Mouse (Mus musculus): Measurements from ENCODE around the gene Tmem86a. TPM values are rescaled to one million over a fixed set of nuclear protein-coding genes. Genes with fewer than 3 reads are reported as not detected.

Tmem86a gene
- total RNA-seq, 1 experiment: 1.1 TPM

GRCm38 (mm10) chr7:47030517-47031193, 19.7 kb upstream of the Tmem86a start:
- no peak for DNase-seq (ENCODE audit: low read depth, low spot score)
- in situ Hi-C loops (cut with MboI; ENCODE audit: low sequenced_read_pairs in 2 of 2, unreplicated experiment in 2 of 2): loop anchor here in 1 of 2 experiments (10.0 kb wide), 1 partner anchor 114 kb away; no protein-coding TSS in a partner anchor
- H3K36me3 ChIP-seq (ENCODE audit: control insufficient read depth, insufficient read depth, low read length, poor library complexity, severe bottlenecking): no peaks in the 10 kb centered on the region
- no peak for TF ChIP-seq HCFC1 (IDR thresholded peaks at IDR 0.05; ENCODE audit: borderline replicate concordance, insufficient read depth, low read length)
- no peaks in the 10 kb centered on the region for H3K4me1 ChIP-seq (ENCODE audit: control insufficient read depth in 2 of 2, insufficient read depth in 2 of 2, low read length in 2 of 2, poor library complexity in 1 of 2)
- no peaks in the 10 kb centered on the region for H3K9me3 ChIP-seq (ENCODE audit: control insufficient read depth, insufficient read depth, low read depth, low read length)
- no peak overlapping the region for H3K9ac ChIP-seq (ENCODE audit: insufficient read depth, low read depth, low read length, poor library complexity, severe bottlenecking)
- no peak overlapping the region for H3K27ac ChIP-seq (ENCODE audit: insufficient read depth, low read depth, low read length, poor library complexity, severe bottlenecking)
- H3K4me3 ChIP-seq (ENCODE audit: insufficient read depth in 1 of 2, low read depth in 1 of 2, low read length in 2 of 2, poor library complexity in 1 of 2, severe bottlenecking in 1 of 2): no peak overlapping the region

- no peak for DNase-seq (ENCODE audit: low read depth, low spot score)
- H3K4me3 ChIP-seq (ENCODE audit: insufficient read depth in 1 of 2, low read depth in 1 of 2, low read length in 2 of 2, poor library complexity in 1 of 2, severe bottlenecking in 1 of 2): no peak overlapping the region
- in situ Hi-C loops (cut with MboI; ENCODE audit: low sequenced_read_pairs in 2 of 2, unreplicated experiment in 2 of 2): loop anchor here in 1 of 2 experiments (10.0 kb wide), 1 partner anchor 113 kb away; no protein-coding TSS in a partner anchor
- no peak overlapping the region for H3K27ac ChIP-seq (ENCODE audit: insufficient read depth, low read depth, low read length, poor library complexity, severe bottlenecking)
- no peak for TF ChIP-seq CHD2 (IDR thresholded peaks at IDR 0.05; ENCODE audit: low read depth, low read length)
- TF ChIP-seq ZC3H11A (IDR thresholded peaks at IDR 0.05; ENCODE audit: borderline replicate concordance, low read depth, low read length): no peak
- no peak for TF ChIP-seq MAFK (IDR thresholded peaks at IDR 0.05; ENCODE audit: insufficient read depth, low read depth, low read length)
- TF ChIP-seq HCFC1 (IDR thresholded peaks at IDR 0.05; ENCODE audit: borderline replicate concordance, insufficient read depth, low read length): no peak
- TF ChIP-seq ZNF384 (IDR thresholded peaks at IDR 0.05; ENCODE audit: low read depth, low read length): no peak
- no peak overlapping the region for H3K9ac ChIP-seq (ENCODE audit: insufficient read depth, low read depth, low read length, poor library complexity, severe bottlenecking)
- H3K36me3 ChIP-seq (ENCODE audit: control insufficient read depth, insufficient read depth, low read length, poor library complexity, severe bottlenecking): no peaks in the 10 kb centered on the region
- H3K4me1 ChIP-seq (ENCODE audit: control insufficient read depth in 2 of 2, insufficient read depth in 2 of 2, low read length in 2 of 2, poor library complexity in 1 of 2): no peaks in the 10 kb centered on the region
- no peaks in the 10 kb centered on the region for H3K9me3 ChIP-seq (ENCODE audit: control insufficient read depth, insufficient read depth, low read depth, low read length)
Measured at GRCm38 (mm10) chr7:47031371-47031770, 19.0 kb upstream of the Tmem86a start.

- Histone ChIP-seq H3K9ac (ENCODE audit: insufficient read depth, low read depth, low read length, poor library complexity, severe bottlenecking) (no peak overlapping the region), H3K4me1 (ENCODE audit: control insufficient read depth in 2 of 2, insufficient read depth in 2 of 2, low read length in 2 of 2, poor library complexity in 1 of 2) (no peaks in the 10 kb centered on the region), H3K36me3 (ENCODE audit: control insufficient read depth, insufficient read depth, low read length, poor library complexity, severe bottlenecking) (no peaks in the 10 kb centered on the region), H3K9me3 (ENCODE audit: control insufficient read depth, insufficient read depth, low read depth, low read length) (no peaks in the 10 kb centered on the region), H3K27ac (ENCODE audit: insufficient read depth, low read depth, low read length, poor library complexity, severe bottlenecking) (no peak overlapping the region), H3K4me3 (ENCODE audit: insufficient read depth in 1 of 2, low read depth in 1 of 2, low read length in 2 of 2, poor library complexity in 1 of 2, severe bottlenecking in 1 of 2) (no peak overlapping the region)
- no peak for DNase-seq (ENCODE audit: low read depth, low spot score)
- TF ChIP-seq ZNF384 (IDR thresholded peaks at IDR 0.05; ENCODE audit: low read depth, low read length): no peak
- TF ChIP-seq ZC3H11A (IDR thresholded peaks at IDR 0.05; ENCODE audit: borderline replicate concordance, low read depth, low read length): no peak
- no peak for TF ChIP-seq CHD2 (IDR thresholded peaks at IDR 0.05; ENCODE audit: low read depth, low read length)
- no peak for TF ChIP-seq MAFK (IDR thresholded peaks at IDR 0.05; ENCODE audit: insufficient read depth, low read depth, low read length)
- TF ChIP-seq HCFC1 (IDR thresholded peaks at IDR 0.05; ENCODE audit: borderline replicate concordance, insufficient read depth, low read length): no peak
- in situ Hi-C loops (cut with MboI; ENCODE audit: low sequenced_read_pairs in 2 of 2, unreplicated experiment in 2 of 2): loop anchor here in 1 of 2 experiments (10.0 kb wide), 1 partner anchor 110 kb away; no protein-coding TSS in a partner anchor
Measured at GRCm38 (mm10) chr7:47034785-47035384, 15.5 kb upstream of the Tmem86a start.

GRCm38 (mm10) chr7:47035426-47035825, 15.0 kb upstream of the Tmem86a start:
- no peak for DNase-seq (ENCODE audit: low read depth, low spot score)
- Histone ChIP-seq H3K27ac (ENCODE audit: insufficient read depth, low read depth, low read length, poor library complexity, severe bottlenecking) (no peak overlapping the region), H3K9me3 (ENCODE audit: control insufficient read depth, insufficient read depth, low read depth, low read length) (no peaks in the 10 kb centered on the region), H3K36me3 (ENCODE audit: control insufficient read depth, insufficient read depth, low read length, poor library complexity, severe bottlenecking) (no peaks in the 10 kb centered on the region), H3K9ac (ENCODE audit: insufficient read depth, low read depth, low read length, poor library complexity, severe bottlenecking) (no peak overlapping the region), H3K4me3 (ENCODE audit: insufficient read depth in 1 of 2, low read depth in 1 of 2, low read length in 2 of 2, poor library complexity in 1 of 2, severe bottlenecking in 1 of 2) (no peak overlapping the region), H3K4me1 (ENCODE audit: control insufficient read depth in 2 of 2, insufficient read depth in 2 of 2, low read length in 2 of 2, poor library complexity in 1 of 2) (no peaks in the 10 kb centered on the region)
- no peak for TF ChIP-seq MAFK (IDR thresholded peaks at IDR 0.05; ENCODE audit: insufficient read depth, low read depth, low read length)
- TF ChIP-seq HCFC1 (IDR thresholded peaks at IDR 0.05; ENCODE audit: borderline replicate concordance, insufficient read depth, low read length): no peak
- TF ChIP-seq ZNF384 (IDR thresholded peaks at IDR 0.05; ENCODE audit: low read depth, low read length): no peak
- TF ChIP-seq CHD2 (IDR thresholded peaks at IDR 0.05; ENCODE audit: low read depth, low read length): no peak
- in situ Hi-C loops (cut with MboI; ENCODE audit: low sequenced_read_pairs in 2 of 2, unreplicated experiment in 2 of 2): loop anchor here in 1 of 2 experiments (10.0 kb wide), 1 partner anchor 109 kb away; no protein-coding TSS in a partner anchor
